Mouse (Mus musculus) lung, adult 2 months (tissue): ENCODE measurements at regions not wholly inside any gene's neighbourhood (a gene's known extent, or its start where the extent isn't known, plus 50 kb on each side); places are given as distances from the start of the nearest gene placed in this dataset.

Experiments
- CTCF ChIP-seq: fragments of 200-500 bp; IDR thresholded peaks from 2 replicates; pipeline ENCODE4 v1.5.1; 2011; ENCODE audit warnings: mild to moderate bottlenecking, low read length, control low read depth; ENCODE audit not compliant: insufficient read depth
- POLR2A ChIP-seq: fragments of 200-500 bp; IDR thresholded peaks from 2 replicates; pipeline ENCODE4 v1.6.1; 2011; ENCODE audit warnings: low read depth, mild to moderate bottlenecking, control low read depth, low read length, borderline replicate concordance; ENCODE audit errors: extremely low read depth

- no peak for TF ChIP-seq POLR2A
- no peak for TF ChIP-seq CTCF
Measured at GRCm38 (mm10) chr12:29079011-29079410, 327.4 kb downstream of the Eipr1 start.
